In the genomic region with DNA sequence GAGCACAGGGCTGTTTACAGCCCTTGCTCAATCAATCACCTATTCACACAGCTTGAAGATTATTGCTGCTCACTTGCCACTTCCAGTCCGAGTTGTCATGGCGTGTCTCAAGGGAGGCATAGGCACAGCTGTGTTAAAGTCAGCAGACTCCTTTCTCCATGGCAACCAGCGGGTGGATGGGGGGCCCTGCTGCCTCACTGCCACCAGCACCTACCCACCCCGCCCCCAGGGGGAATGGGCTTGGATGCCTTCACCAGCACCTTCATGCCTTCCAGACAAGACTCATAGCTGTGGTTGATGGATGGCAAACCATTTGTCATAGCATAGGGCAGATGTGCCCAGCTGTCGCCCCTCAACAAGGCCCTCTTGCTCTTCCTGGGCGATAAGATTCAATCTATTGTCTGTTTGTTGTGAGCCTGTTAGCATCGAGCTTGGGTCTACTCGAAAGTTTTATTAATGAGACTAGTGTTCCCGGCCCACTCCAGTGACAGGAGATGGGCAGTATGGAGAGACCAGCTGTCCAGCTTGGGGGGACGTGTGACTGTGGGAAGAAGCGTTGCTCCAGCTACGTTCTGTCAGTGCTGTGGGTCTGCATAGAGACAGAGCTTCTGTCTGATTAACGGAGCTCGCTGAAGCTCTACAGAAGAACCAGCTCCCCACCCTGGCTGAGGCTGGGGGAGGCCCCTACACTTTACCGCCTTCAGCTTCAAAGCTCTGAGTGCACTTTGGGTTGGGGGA, we compare ENCODE assay signal across 11 mouse cellular contexts.
DNase-seq lines count a peak whose midpoint lies in the region; ATAC-seq and TF ChIP-seq lines count a peak whose summit lies in the region.
"Had no signal": no experiment of that assay in that cellular context is flagged by ENCODE, and none has a peak within 500 bp of the region (broad histone marks: within the 10 kb centered on the region; RNA-seq: fewer than 3 reads in every experiment).

No protein-coding gene starts in this region.

- H3K4me2 ChIP-seq in kidney, embryonic 14.5 days (replicated peaks; ENCODE audit: low read depth, low read length) = no peak overlapping the region
- no peak overlapping the region for H3K4me2 ChIP-seq in forebrain, embryonic 16.5 days (ENCODE audit: low read length)
- no peak overlapping the region for H3K4me2 ChIP-seq in midbrain, embryonic 14.5 days (ENCODE audit: low read length)
- no peak overlapping the region for H3K4me2 ChIP-seq in heart, embryonic 11.5 days
- H3K4me2 ChIP-seq: embryonic facial prominence, embryonic 12.5 days had no signal

- DNase-seq in kidney, adult 2 months = no peak
- peak; percentile 29 for DNase-seq in brain, adult 2 months (ENCODE audit: low read depth, low spot score)
- peak; percentile 64 for DNase-seq in midbrain, embryonic 14.5 days
- DNase-seq in thymus, postnatal 4 days = no peak
- DNase-seq in gastrocnemius, postnatal 4 days (ENCODE audit: low spot score in 2 of 2) = no peak
- DNase-seq: gastrocnemius, postnatal 10 days; lung, adult 2 months had no signal

- no peak for TF ChIP-seq CTCF in kidney, adult 2 months (conservative IDR thresholded peaks at IDR 0.05; ENCODE audit: insufficient read depth, insufficient read length, low read depth, low read length)

- peaks cover 12% of the 10 kb centered on the region for H3K4me1 ChIP-seq in kidney, embryonic 14.5 days (ENCODE audit: control insufficient read depth, insufficient read depth, low read length)
- H3K4me1 ChIP-seq in kidney, adult 2 months (ENCODE audit: control insufficient read depth, insufficient read depth, low read length) = no peaks in the 10 kb centered on the region
- peaks cover 6% of the 10 kb centered on the region for H3K4me1 ChIP-seq in forebrain, embryonic 16.5 days (replicated peaks; ENCODE audit: control insufficient read depth, insufficient read depth, low read length)
- H3K4me1 ChIP-seq in midbrain, embryonic 14.5 days (ENCODE audit: control insufficient read depth, insufficient read depth, low read length) = peaks cover 11% of the 10 kb centered on the region
- H3K4me1 ChIP-seq in heart, embryonic 11.5 days (ENCODE audit: control insufficient read depth, insufficient read depth, low read length) = no peaks in the 10 kb centered on the region

- TF ChIP-seq POLR2A in kidney, adult 2 months (IDR thresholded peaks at IDR 0.05; ENCODE audit: low read depth, low read length) = no peak

- H3K27me3 ChIP-seq in kidney, embryonic 14.5 days (ENCODE audit: control insufficient read depth, insufficient read depth, low read length) = no peaks in the 10 kb centered on the region
- no peaks in the 10 kb centered on the region for H3K27me3 ChIP-seq in kidney, adult 2 months (replicated peaks; ENCODE audit: control insufficient read depth, insufficient read depth, low read length)
- no peaks in the 10 kb centered on the region for H3K27me3 ChIP-seq in forebrain, embryonic 16.5 days (replicated peaks; ENCODE audit: control insufficient read depth, insufficient read depth, low read length)
- no peaks in the 10 kb centered on the region for H3K27me3 ChIP-seq in midbrain, embryonic 14.5 days (ENCODE audit: control insufficient read depth, insufficient read depth, low read length)
- no peaks in the 10 kb centered on the region for H3K27me3 ChIP-seq in heart, embryonic 11.5 days (ENCODE audit: control insufficient read depth, insufficient read depth, low read length)
- H3K27me3 ChIP-seq: embryonic facial prominence, embryonic 12.5 days had no signal

- 16% methylated on average over 15 of the region's 15 CpGs for WGBS in kidney, embryonic 14.5 days
- 23% methylated on average over 15 of the region's 15 CpGs for WGBS in kidney, adult 2 months
- 58% methylated on average over 15 of the region's 15 CpGs for WGBS in forebrain, embryonic 16.5 days
- WGBS in midbrain, embryonic 14.5 days = 49% methylated on average over 15 of the region's 15 CpGs
- WGBS in heart, embryonic 11.5 days (ENCODE audit: insufficient replicate concordance) = 58% methylated on average over 15 of the region's 15 CpGs

- no peak overlapping the region for H3K27ac ChIP-seq in kidney, embryonic 14.5 days (ENCODE audit: low read depth, low read length)
- no peak overlapping the region for H3K27ac ChIP-seq in kidney, adult 2 months (ENCODE audit: insufficient read depth, low read depth, low read length)
- H3K27ac ChIP-seq in forebrain, embryonic 16.5 days (ENCODE audit: low read length) = no peak overlapping the region
- H3K27ac ChIP-seq in midbrain, embryonic 14.5 days (replicated peaks; ENCODE audit: low read depth, low read length) = peak overlapping the region; percentile 37; the same call in 1 of the 2 replicates
- H3K27ac ChIP-seq in heart, embryonic 11.5 days (ENCODE audit: low read depth, low read length) = no peak overlapping the region
- H3K27ac ChIP-seq: embryonic facial prominence, embryonic 12.5 days had no signal

- H3K36me3 ChIP-seq in kidney, embryonic 14.5 days (ENCODE audit: control insufficient read depth, insufficient read depth, low read length) = no peaks in the 10 kb centered on the region
- H3K36me3 ChIP-seq in kidney, adult 2 months (ENCODE audit: control insufficient read depth, insufficient read depth, low read length) = no peaks in the 10 kb centered on the region
- no peaks in the 10 kb centered on the region for H3K36me3 ChIP-seq in forebrain, embryonic 16.5 days (ENCODE audit: control insufficient read depth, insufficient read depth)
- no peaks in the 10 kb centered on the region for H3K36me3 ChIP-seq in midbrain, embryonic 14.5 days (ENCODE audit: control insufficient read depth, insufficient read depth, low read length)
- H3K36me3 ChIP-seq in heart, embryonic 11.5 days (ENCODE audit: control insufficient read depth, insufficient read depth, low read length) = no peaks in the 10 kb centered on the region
- H3K36me3 ChIP-seq: embryonic facial prominence, embryonic 12.5 days had no signal

- ATAC-seq in kidney, embryonic 14.5 days (ENCODE audit: low FRiP score, low TSS enrichment) = peak; percentile 20; the same call in 1 of the 2 replicates
- 0 out of 2 replicates have a peak, but pooled peaks have one; percentile 28 for ATAC-seq in forebrain, embryonic 16.5 days
- ATAC-seq in midbrain, embryonic 14.5 days (ENCODE audit: low FRiP score, low TSS enrichment) = no peak; the same call in 1 of the 2 replicates
- no peak for ATAC-seq in heart, embryonic 11.5 days (replicated peaks; ENCODE audit: insufficient number of reproducible peaks, low FRiP score, low TSS enrichment)

- no peak overlapping the region for H3K9ac ChIP-seq in kidney, embryonic 14.5 days (ENCODE audit: low read depth, low read length)
- no peak overlapping the region for H3K9ac ChIP-seq in forebrain, embryonic 16.5 days (replicated peaks; ENCODE audit: low read depth, low read length)
- no peak overlapping the region for H3K9ac ChIP-seq in midbrain, embryonic 14.5 days (replicated peaks; ENCODE audit: low read length)
- no peak overlapping the region for H3K9ac ChIP-seq in heart, embryonic 11.5 days (ENCODE audit: low read depth, low read length)
- H3K9ac ChIP-seq: embryonic facial prominence, embryonic 12.5 days had no signal

- no peaks in the 10 kb centered on the region for H3K9me3 ChIP-seq in kidney, embryonic 14.5 days (ENCODE audit: control insufficient read depth, low read length)
- H3K9me3 ChIP-seq in forebrain, embryonic 16.5 days (ENCODE audit: control insufficient read depth, low read length) = no peaks in the 10 kb centered on the region
- no peaks in the 10 kb centered on the region for H3K9me3 ChIP-seq in midbrain, embryonic 14.5 days (ENCODE audit: control insufficient read depth, low read length)
- no peaks in the 10 kb centered on the region for H3K9me3 ChIP-seq in heart, embryonic 11.5 days (replicated peaks; ENCODE audit: control insufficient read depth, low read length)
- H3K9me3 ChIP-seq: embryonic facial prominence, embryonic 12.5 days had no signal

- no peak overlapping the region for H3K4me3 ChIP-seq in kidney, embryonic 14.5 days (ENCODE audit: low read length)
- H3K4me3 ChIP-seq in kidney, adult 2 months (ENCODE audit: insufficient read depth, low read depth, low read length) = no peak overlapping the region
- no peak overlapping the region for H3K4me3 ChIP-seq in forebrain, embryonic 16.5 days (replicated peaks; ENCODE audit: low read length)
- H3K4me3 ChIP-seq in midbrain, embryonic 14.5 days (replicated peaks; ENCODE audit: low read depth, low read length) = no peak overlapping the region
- no peak overlapping the region for H3K4me3 ChIP-seq in heart, embryonic 11.5 days (ENCODE audit: low read depth, low read length)
- H3K4me3 ChIP-seq: embryonic facial prominence, embryonic 12.5 days had no signal

Comparison
In these comparisons a context has a peak if more than half of its experiments do, and no peak if none do; other contexts are left out.
1. ATAC-seq: peak in kidney, embryonic 14.5 days (single experiment) and forebrain, embryonic 16.5 days (single experiment); none in midbrain, embryonic 14.5 days (single experiment) and heart, embryonic 11.5 days (single experiment).
2. DNase-seq: peak in brain, adult 2 months (single experiment) and midbrain, embryonic 14.5 days (single experiment); none in kidney, adult 2 months (single experiment), thymus, postnatal 4 days (single experiment) and gastrocnemius, postnatal 4 days (0 of 2).